Mouse (Mus musculus): ENCODE results near the gene Tedc2.

DNA sequence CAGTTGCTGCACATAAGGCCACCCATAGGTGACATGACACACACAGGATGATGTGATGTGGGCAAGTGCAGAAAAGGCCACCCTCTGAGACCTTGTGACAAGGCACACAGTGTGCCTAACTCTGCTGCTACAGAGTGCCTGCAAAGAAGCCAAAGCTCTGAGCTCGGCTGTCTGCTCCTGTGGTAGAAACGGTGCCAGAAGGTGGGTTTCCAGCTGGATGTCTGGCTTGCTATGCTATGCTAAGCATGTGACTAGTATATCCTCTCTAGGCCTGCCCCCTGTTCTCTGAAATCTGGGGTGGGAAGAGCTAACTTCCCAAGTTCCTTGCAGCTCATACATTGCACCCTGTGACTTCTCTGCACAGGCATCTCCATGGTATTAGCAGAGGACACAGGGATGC is 44.1 kb upstream of the Tedc2 start:
- no peak for TF ChIP-seq POLR2A (IDR thresholded peaks at IDR 0.05; ENCODE audit: insufficient read depth, low read depth, low read length)
- no peak for TF ChIP-seq CTCF (IDR thresholded peaks at IDR 0.05)
- no peak for TF ChIP-seq EP300 (IDR thresholded peaks at IDR 0.05; ENCODE audit: insufficient read depth, low read depth, low read length)
